Mouse (Mus musculus) small intestine, adult 2 months (tissue): Measurements from ENCODE around the gene Elmo1.

Experiments
- CTCF ChIP-seq: fragments of 200-500 bp; IDR thresholded peaks from 2 replicates; pipeline ENCODE4 v1.5.1; 2012; ENCODE audit warnings: low read depth, mild to moderate bottlenecking, control low read depth, inconsistent platforms, low read length, moderate library complexity, mixed read lengths; ENCODE audit not compliant: insufficient replicate concordance, insufficient read length; ENCODE audit errors: extremely low read depth
- POLR2A ChIP-seq: fragments of 200-500 bp; IDR thresholded peaks from 2 replicates; pipeline ENCODE4 v1.6.1; 2012; ENCODE audit warnings: low read depth, mild to moderate bottlenecking, control low read depth, inconsistent platforms, low read length, moderate library complexity

DNA sequence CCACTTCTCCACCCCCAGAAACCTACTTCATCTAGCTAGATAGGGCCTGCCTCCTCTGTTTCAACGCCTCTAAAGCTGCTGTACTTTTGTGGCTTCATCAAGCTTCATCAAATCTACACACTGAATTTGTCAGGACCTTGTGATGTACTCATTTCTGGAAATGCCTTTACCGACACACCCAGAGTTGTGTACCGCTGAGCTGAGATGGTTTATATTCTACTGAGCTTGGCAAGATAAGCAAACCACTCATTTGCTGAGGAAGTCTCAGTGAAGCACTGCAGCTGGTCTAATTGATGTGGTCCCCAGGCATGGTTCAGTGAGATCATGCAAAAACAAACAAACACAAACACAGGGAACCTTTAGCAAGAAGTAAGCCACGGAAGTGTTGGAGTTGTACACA is 281.9 kb downstream of the Elmo1 start:
- TF ChIP-seq POLR2A (no peak), CTCF (no peak)
